Mouse (Mus musculus) bone marrow, adult 2 months (tissue): ENCODE results near the gene Opalin.

ENCODE experiments used
- CTCF ChIP-seq: fragments of 200-500 bp; IDR thresholded peaks from 2 replicates; pipeline ENCODE4 v1.5.1; 2011; ENCODE audit warnings: low read length, control low read depth; ENCODE audit not compliant: control insufficient read depth, insufficient read depth
- POLR2A ChIP-seq: fragments of 200-500 bp; IDR thresholded peaks from 2 replicates; pipeline ENCODE4 v1.6.1; 2011; ENCODE audit warnings: low read depth, mild to moderate bottlenecking, control low read depth, low read length, borderline replicate concordance; ENCODE audit not compliant: control insufficient read depth

DNA sequence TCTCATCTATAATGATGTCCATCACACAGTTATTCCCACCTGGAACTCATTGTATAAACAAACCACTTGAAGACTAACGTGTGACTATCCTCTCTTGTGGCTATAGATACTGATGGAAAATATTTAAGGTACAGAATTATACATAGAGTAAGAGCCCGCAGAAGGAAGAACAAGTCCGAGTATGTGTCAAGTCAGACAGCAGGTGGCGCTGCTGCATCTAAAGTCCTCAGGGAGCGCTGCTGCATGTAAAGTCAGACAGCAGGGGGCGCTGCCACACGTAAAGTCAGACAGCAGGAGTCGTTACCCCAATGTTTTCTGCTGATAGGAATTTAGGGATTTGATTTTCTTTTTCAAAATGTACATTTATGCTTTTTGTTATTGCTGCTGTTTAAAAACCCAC is 5.4 kb downstream of the Opalin start:
- peak; percentile 100 for TF ChIP-seq CTCF
- TF ChIP-seq POLR2A: no peak
